Mouse (Mus musculus) thymus, postnatal 0 days (tissue): ENCODE data around the gene Ms4a6c. TPM values are rescaled to one million over a fixed set of nuclear protein-coding genes. Genes with fewer than 3 reads are reported as not detected.
"Not testable (repeated sequence)": the region's sequence is repeated elsewhere in the genome, so short reads cannot be mapped to it uniquely, and the experiment has no call there.

Experiments used
- DNase-seq: peaks from one replicate; pipeline ENCODE4 v3.0.0-alpha.2; 2015; ENCODE audit warnings: low spot score
- polyA plus RNA-seq: library from polyadenylated mRNA; unstranded; fragments of >200 nt; fragmentation: Nextera tagmentation; extraction: Ambion mirVana; gene quantifications from 2 replicates; pipeline ENCODE4 v1.2.1, GENCODE M21; 2015

Gene Ms4a6c
- polyA plus RNA-seq: 8.0 and 8.2 TPM in 2 replicates

DNA sequence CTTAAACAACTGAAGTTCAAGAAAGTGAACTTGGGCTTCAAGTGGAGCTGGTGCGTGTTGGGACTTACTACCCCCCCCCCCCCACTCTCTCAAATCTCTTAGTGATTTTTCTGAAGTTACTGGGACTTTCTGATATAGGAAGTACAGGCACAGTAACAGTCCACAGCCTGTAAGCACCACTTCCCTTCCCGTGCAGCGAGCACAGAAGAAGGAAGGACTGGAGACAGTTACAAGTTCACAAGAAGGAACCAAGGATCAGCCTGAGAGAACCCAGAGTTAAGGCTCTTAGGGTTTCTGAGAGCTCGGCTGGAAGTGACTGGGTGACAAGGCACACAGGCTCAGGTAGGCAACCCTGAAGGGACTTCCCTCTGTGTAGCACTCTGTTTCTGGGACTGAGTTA is at the start of gene Ms4a6c:
TSS of gene Ms4a6c (plus strand) at position 152 of the 400 bp plus-strand sequence.
- DNase-seq: not testable (repeated sequence)

DNA sequence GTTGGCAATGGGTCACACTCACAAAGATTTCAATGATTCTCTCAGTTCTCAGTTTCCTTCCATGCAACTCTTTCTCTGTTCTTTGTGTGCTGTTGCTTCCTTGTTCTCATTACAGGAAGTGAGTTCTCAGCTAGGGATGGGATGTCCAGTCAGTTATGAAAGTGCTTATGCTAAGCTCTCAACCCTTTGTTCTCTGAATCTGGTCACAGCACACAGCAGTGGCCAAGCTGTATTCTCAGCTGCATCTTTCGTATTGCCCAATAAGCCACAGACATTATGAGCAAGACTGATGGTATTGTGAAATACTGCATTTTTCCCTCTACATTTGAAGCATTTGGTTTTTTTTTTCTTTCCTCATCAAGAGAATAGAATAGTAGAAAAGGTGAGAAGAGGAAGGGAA is 38.0 kb upstream of the Ms4a6c start:
- DNase-seq: not testable (repeated sequence)

DNA sequence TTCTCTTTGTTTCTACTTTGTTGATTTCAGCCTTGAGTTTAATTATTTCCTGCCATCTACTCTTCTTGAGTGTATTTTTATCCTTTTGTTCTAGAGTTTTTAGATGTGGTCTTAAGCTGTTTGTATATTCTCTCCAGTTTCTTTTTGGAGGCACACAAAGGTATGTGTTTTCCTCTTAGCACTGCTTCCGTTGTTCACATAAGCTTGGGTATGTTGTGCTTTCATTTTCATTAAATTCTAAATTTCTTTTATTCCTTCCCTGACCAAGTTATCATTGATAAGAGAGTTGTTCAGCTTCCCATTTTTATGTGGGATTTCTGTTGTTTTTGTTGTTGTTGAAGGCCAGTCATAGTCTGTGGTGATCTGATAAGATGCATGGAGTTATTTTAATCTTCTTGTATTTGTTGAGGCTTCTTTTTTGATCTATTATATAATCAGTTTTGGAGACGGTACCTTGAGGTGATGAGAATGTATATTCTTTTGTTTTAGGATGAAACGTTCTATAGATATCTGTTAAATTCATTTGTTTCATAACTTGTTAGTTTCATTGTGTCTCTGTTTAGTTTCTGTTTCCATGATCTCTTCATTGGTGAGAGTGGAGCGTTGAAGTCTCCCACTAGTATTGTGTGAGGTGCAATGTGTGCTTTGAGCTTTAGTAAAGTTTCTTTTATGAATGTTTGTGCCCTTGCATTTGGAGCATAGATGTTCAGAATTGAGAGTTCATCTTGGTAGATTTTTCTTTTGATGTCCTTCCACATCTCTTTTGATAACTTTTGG is 33.9 kb upstream of the Ms4a6c start:
- peak; percentile 43 for DNase-seq

DNA sequence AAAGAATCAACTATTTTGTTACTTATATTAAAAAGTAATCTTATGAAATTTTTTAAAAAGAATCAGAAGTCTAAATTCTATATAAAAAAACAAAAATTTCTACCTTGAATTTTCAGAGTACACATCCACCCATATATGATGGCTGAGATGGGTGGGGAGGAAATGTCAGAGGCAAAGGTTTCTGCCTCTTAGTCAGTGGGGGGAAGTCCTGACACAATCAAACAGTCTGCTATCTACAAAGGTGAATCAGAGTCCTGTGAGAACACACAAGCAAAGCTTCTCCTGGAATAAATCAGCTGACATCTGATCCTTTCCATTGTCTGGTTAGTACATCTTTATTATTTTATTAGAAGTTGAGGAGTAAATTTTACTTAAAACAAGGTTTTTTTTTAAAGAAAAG is 25.8 kb upstream of the Ms4a6c start, which contains the start of gene Ms4a4b:
TSS of gene Ms4a4b (plus strand) at position 216 of the 400 bp plus-strand sequence.
- no peak for DNase-seq

DNA sequence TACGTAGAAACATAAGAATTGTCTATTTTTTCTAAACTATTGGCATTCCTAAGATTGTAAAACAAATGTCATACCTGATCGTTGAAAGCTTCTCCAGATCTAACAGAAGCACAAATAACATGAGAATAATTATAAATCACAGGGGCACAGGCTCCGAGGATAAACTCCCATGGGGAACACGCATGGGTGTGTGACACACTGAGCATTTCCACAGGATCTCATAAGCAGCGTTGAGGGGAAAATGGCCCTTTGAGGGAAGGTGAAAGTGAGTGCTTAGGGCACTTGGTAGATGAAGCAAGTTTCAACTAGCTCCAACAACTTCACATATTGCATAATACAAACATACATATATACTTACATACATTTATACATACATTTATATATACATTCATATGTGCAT is 25.2 kb upstream of the Ms4a6c start:
- no peak for DNase-seq

DNA sequence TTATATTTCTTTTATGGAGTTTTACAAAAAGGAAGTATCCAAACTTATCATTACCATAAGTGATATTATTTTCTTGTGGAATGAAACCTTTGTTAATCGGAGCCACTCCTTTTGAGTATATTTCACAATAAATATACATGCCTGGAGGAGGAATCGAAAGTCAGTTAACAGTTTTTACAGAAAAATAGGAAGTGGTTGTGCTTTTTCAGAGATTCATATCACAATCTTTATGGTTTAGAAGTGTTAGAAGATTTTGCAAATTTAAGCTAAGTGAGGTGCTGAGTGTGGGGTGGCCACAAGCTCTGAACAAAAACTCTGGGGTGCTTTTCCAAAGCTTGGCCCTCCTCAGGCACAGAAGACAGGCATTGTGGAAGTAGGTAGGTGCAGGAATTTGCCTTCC is 21.9 kb upstream of the Ms4a6c start:
- DNase-seq: peak; percentile 12

DNA sequence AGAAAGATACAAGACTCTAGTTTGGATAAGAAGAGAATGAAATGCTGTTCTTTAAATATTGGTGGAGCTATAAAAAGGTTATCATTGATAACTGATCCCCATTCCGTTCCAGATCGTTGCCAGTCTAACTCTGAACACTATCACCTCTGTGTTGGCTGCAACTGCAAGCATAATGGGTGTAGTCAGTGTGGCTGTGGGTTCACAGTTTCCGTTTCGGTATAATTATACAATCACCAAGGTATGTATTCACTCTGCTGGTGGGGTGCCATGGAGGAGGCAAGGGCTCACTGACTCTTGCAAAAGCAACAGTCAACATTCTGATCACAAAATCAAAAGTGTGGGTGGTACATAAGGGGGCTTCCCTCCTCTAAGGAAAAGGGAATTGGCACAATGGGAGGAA is 10.1 kb upstream of the Ms4a6c start:
- DNase-seq: not testable (repeated sequence)

DNA sequence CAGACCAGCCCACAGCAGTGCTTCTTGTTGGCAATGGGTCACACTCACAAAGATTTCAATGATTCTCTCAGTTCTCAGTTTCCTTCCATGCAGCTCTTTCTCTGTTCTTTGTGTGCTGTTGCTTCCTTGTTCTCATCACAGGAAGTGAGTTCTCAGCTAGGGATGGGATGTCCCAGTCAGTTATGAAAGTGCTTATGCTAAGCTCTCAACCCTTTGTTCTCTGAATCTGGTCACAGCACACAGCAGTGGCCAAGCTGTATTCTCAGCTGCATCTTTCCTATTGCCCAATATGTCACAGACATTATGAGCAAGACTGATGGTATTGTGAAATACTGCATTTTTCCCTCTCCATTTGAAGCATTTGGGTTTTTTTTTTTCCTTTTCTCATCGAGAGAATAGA is 4.4 kb upstream of the Ms4a6c start:
- DNase-seq: not testable (repeated sequence)

DNA sequence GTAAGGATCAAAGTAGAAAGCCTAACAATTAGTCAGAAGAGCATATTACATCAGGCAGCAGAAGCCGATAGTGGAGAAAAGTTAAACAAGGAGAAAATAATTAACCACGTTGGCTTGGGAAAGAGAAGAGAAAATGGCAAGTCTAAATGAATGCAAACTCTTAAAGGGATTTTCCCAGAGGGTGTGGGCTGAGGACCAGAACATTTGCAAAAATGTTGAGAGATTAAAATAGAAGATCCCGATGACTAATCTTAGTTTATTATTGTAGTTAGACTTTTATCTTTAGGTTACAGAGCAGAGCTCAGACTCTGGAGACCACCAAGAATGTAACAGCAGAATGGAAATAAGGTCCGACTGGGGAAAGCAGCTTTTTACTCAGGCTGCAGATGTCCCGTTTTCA is 2.7 kb upstream of the Ms4a6c start:
- DNase-seq: no peak

DNA sequence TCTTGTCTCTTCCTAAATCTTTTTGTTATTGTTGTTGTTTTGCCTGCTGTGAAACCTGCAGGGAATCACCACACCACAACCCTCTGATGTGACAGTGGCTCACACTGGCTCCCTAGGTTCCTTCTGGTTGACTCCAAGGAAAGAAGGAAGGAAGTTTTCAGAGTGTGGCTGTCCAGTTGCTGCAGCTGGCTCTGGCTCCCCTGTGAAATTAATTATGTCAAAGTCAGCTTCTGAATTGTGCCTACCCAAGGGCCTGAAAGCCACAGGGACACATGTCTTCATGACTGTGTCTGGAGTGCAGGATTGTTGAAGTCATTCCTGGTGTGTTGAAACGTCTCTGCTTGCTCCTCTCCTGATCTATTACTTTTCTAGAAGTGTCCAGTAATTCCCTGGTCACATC is 805 bp upstream of the Ms4a6c start:
- DNase-seq: not testable (repeated sequence)

DNA sequence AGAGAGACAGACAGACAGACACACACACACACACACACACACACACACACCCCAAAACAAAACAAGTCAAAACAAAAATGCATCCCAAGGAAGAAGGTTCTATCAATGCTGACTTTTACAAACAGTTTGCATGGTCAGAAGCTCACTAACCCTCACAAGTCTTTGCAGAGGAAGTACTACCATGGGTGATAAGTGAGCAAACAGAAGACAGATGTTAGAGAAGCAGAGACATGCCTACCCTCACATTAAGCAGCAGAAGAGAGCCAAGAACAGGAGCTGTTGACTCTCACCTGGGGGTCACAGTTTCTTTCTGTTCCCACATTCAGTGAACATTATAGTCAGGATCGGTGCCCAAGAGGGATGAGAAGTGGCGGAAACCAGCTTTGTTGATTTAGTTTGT is 10.5 kb downstream of the Ms4a6c start:
- DNase-seq: no peak

DNA sequence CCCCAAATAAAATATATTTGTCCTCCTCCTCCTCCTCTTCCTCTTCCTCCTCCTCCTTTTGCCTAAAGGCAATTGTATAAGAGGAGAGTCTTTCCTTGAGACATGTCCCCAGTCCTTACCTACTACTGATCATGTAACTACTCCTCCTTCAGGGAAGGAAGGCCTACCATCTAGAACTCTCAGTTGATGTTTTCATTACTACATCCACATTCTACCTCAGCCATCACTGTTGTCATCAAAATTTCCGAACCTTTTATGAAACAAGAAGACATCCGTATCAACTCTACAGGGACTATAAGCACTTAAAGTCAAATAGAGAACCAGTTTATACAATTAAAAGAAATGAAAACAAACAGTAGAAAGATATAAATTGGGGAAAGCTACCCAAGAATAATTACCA is 13.5 kb downstream of the Ms4a6c start:
- DNase-seq: no peak

DNA sequence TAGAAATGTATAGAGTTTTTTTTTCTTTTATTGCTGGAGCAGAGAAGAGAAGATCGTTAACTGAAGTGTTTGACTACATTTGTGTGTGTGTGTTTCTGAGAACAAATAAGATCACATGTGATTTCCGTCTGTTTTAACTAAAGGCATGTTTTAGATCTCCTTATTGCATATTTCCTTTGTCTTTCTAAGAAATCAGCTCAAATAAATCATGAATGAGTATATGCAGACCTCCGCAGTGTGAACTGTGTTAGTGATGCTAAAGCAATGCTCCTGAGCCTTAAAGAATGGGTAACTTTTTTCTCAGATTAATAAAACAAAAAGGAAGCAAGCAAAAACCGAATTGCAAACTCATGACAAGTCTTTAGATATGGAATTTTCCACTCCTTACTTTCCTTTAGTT is 14.8 kb downstream of the Ms4a6c start:
- DNase-seq: no peak

DNA sequence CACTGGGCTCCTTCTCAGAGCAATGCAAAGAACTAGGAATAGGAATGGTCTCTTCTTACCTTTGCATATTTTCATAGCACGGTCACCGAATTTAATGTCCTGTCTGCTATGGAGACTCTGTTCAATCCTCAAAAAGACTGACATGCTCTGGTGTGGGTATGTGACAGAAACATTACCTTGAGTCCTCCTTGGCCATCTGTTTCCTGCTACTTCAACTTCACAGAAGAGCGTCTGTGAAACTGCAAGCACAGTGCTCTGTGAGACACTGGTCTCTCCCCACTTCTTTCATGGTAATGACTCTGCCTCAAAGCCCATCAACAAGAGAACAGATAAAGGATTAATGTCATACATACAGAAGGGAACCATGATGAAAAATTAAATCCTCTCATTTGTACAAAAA is 15.2 kb downstream of the Ms4a6c start:
- peak; percentile 50 for DNase-seq

DNA sequence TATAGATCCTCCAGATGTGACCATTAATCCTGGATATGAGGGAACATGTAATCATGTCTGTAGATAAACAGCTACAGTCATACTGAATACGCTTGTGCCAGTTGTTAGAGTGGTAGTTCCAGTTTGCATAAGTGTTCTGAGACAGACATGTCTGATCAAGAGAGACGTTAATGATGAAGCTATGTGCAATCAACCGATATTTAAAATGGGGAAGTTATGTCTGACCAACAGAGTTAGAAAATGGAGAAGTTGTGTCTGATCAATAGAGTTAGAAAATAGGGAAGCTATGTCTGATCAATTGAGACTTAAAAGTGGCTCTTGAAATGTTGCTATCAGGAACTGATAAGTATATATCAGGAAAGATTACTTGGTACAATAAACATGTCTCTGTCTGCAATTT is 16.1 kb downstream of the Ms4a6c start:
- DNase-seq: no peak

DNA sequence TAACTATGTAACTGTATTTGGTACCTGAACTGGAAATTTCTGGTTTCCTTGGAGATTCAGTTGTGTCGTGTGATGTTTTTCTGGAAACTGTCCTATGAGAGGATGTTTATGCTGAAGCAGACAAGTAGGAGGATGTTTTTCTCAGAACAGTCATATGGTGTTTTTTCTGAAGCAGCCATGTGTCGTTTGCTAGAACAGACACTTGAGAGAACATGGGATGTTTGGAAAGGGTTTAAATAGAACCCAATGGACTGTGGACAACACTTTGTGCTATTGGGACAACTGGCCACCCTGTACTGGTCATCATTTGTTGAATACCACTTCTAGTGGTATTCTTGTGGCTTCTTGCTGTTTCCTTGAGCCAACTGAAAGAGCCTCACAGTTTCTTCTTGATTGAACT is 16.6 kb downstream of the Ms4a6c start, which contains the start of gene Gm8369:
TSS of gene Gm8369 (plus strand) at position 193 of the 400 bp plus-strand sequence.
- DNase-seq: no peak

DNA sequence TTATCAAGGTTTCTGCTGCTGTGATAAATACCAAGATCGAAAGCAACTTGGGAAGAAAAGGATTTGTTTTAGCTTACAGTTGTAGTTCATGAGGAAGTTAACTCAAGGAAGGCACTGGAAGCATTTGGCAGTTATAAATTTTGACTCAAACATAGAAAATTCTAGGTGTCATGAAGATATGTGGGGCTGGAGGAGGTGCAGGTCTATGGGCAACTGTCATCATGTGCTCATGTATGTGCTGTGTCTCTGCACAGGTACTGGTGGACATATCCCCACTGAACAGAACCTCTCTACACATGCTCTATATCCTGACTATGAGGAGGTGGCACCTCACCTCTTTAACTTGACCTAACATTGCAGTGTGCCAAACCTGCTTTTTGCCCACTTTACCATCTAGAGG is 17.4 kb downstream of the Ms4a6c start:
- no peak for DNase-seq

DNA sequence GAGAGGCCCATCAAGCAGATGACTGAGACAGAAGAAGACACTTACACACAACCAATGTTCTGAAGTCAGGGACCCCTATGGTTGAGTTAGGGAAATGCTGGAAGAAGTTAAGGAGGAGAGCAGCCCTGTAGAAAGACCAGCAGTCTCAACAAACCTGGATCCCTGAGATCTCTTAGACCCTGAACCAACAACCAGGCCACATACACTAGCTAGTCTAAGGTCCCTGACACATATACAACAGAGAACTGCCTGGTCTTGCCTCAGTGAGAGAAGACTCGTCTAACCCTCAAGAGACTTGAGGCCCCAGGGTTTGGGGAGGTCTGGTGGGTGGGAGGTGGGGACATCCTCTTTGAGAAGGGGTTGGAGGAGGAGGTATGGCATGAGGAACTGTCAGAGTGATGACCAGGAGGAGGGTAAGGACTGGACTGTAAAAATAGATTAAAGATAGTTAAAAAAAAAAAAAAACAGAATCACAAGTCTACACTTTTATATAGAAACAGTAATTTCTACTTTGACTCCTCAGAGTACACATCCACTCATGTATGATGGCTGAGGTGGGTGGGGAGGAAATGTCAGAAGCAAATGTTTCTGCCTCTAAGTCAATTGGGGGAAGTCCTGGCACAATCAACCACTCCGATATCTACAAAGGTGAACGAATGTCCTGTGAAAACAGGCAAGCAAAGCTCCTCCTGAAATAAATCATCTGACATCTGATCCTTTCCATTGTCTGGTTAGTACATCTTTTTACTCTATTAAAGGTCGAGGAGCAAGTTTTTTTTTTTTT is 22.4 kb downstream of the Ms4a6c start:
- no peak for DNase-seq

DNA sequence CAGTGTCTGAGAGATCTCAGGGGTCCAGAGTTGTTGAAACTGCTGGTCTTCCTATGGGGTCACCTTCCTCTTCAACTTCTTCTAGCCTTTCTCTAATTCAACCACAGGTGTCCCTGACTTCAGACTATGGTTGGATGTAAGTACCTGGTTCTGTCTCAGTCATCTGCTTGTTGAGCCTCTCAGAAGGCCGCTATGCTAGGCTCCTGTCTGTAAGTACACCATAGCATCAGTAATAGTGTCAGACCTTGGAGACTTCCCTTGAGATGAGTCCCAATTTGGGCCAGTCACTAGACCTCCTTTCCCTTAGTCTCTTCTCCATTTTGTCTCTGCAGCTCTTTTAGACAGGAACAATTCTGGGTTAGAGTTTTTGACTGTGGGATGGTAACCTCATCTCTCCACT is 23.5 kb downstream of the Ms4a6c start:
- DNase-seq: no peak

DNA sequence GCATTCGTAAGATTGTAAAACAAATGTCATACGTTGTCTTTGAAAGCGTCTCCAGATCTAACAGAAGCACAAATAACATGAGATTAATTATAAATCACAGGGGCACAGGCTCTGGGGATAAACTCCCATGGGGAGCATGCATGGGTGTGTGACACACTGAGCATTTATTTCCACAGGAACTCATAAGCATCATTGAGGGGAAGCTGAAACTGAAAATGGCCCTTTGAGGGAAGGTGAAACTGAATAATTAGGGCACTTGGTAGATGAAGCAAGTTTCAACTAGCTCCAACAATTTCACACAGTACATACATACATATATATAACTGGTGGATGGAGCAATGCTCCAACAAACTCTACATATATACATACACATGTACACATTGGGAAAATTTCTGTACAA is 25.4 kb downstream of the Ms4a6c start:
- DNase-seq: no peak

DNA sequence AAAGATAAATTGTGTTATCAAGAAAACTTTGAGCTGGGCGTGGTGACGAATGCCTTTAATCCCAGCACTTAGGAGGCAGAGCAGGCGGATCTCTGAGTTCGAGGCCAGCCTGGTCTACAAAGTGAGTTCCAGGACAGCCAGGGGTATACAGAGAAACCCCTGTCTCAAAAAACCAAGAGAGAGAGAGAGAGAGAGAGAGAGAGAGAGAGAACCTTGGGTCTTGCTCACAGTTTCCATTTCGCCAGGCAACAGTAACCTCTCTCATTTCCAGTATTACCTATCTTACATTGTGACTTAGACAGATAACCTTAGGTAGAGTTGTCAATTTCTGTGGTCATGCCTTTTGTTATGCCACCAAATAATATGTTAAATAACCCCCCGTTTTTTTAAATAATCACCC is 27.2 kb downstream of the Ms4a6c start:
- no peak for DNase-seq

DNA sequence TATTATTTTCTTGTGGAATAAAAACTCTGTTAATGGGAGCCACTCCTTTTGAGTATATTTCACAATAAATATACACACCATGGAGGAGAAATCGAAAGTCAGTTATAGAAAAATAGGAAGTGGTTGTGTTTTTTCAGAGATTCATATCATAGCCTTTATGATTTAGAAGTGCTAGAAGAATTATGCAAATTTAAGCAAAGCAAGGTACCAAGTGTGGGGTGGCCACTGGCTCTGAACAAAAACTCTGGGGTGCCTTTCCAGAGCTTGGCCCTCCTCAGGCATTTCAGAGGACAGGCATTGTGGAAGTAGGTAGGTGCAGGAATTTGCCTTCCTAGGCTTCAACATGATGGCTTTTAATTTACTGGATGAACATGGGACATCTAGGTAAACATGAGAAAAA is 28.1 kb downstream of the Ms4a6c start:
- DNase-seq: not testable (repeated sequence)

DNA sequence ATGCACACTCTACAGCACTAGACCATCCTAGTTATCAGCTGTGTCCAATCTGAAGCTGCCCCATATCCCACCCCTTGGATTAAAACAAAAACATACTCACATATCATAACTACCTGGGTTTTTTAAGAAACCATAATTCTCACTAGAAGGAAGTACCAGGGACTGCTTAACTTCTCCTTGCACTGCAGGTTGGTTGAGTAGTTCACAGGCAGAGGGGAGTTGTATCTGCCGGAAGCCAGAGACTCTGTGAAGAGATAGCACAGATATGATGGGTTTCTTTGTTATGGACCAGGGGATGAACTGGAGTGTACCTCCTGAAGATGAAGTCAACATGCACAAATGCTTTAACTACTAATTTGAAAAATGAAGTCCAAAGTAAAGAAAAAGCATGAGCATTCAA is 31.6 kb downstream of the Ms4a6c start:
- DNase-seq: no peak
